Mouse (Mus musculus): ENCODE measurements at regions not wholly inside any gene's neighbourhood (a gene's known extent, or its start where the extent isn't known, plus 50 kb on each side); places are given as distances from the start of the nearest gene placed in this dataset.

DNA sequence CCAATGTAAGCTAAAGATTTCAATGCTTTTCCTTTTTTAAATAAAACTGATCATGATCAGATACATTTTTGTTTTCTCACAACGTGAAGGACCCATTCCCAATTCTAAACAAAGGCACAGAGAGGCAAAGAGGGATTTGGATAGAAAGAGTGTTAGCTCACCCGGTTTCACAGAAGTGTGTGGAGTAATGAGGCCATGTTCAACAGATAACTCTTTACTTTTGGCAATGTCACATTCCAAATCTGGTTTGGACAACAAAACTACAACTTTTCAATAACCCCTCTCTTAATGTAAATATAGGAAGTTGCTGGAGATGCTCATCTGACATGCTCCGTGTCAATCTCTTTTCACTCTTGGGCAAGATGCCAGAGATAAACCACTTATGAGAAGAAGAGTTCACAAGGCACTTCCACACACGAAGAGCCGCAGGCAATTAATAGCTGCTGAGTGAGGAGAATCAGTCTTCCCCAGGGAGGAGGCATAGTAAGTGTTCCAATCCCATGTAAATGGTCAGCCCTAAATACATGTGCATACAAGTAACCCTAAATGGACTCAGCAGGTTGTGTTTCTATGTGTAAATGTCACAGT lies 112.7 kb upstream of the Ednra start:
- no peak overlapping the region for H3K4me3 ChIP-seq (ENCODE audit: low read length)
- no peak overlapping the region for H3K4me2 ChIP-seq (ENCODE audit: low read length)
- no peak for ATAC-seq
- H3K27ac ChIP-seq (ENCODE audit: low read depth, low read length) = no peak overlapping the region
- no peaks in the 10 kb centered on the region for H3K9me3 ChIP-seq (ENCODE audit: control insufficient read depth, low read length)
- no peak overlapping the region for H3K9ac ChIP-seq (ENCODE audit: low read depth, low read length)
- WGBS = 68% methylated on average over 5 of the region's 5 CpGs
- H3K4me1 ChIP-seq (ENCODE audit: control insufficient read depth, insufficient read depth, low read depth, low read length) = no peaks in the 10 kb centered on the region
- H3K36me3 ChIP-seq (ENCODE audit: control insufficient read depth, insufficient read depth, low read length) = no peaks in the 10 kb centered on the region
- no peaks in the 10 kb centered on the region for H3K27me3 ChIP-seq (replicated peaks; ENCODE audit: control insufficient read depth, insufficient read depth, low read length)

DNA sequence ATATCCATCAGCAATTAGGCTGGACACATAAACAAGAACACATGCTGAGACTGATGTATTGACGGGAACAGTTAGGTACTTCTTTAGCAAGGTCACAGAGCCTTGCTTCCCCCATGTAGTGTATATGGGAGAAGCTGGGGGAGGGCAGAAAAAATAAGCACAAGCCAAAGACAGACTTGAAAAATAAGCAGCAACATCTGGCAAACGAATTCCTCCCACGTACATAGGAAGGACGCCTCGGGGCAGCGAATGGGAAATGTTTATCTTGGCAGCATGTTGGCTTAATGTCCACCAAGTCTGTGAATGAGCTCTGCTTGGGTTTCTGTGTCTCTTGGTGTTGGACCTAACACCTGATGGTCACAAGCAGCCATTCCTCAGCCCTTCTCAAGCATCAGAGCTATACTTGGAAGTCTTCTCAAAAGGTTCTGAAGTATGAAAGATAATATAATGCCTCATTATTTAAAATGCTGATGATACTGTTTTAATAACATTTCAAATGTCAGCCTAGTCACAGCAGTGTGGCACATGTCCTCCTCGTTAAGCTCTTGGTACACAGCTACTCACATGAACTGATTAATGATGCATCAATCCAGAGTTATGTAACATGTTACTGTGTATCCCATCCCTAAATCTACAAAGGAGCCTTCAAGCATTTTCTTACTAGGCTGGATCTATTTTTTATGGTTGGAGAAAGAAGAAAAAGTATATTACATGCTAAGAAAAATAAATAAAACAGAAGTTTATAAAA lies 118.3 kb upstream of the Ednra start:
- no peaks in the 10 kb centered on the region for H3K9me3 ChIP-seq (ENCODE audit: control insufficient read depth, low read length)
- no peak for ATAC-seq
- H3K4me3 ChIP-seq (ENCODE audit: low read length) = no peak overlapping the region
- no peaks in the 10 kb centered on the region for H3K27me3 ChIP-seq (replicated peaks; ENCODE audit: control insufficient read depth, insufficient read depth, low read length)
- 71% methylated on average over 7 of the region's 7 CpGs for WGBS
- H3K4me1 ChIP-seq (ENCODE audit: control insufficient read depth, insufficient read depth, low read depth, low read length) = no peaks in the 10 kb centered on the region
- H3K4me2 ChIP-seq (ENCODE audit: low read length) = no peak overlapping the region
- no peak overlapping the region for H3K9ac ChIP-seq (ENCODE audit: low read depth, low read length)
- no peaks in the 10 kb centered on the region for H3K36me3 ChIP-seq (ENCODE audit: control insufficient read depth, insufficient read depth, low read length)
- no peak overlapping the region for H3K27ac ChIP-seq (ENCODE audit: low read depth, low read length)

DNA sequence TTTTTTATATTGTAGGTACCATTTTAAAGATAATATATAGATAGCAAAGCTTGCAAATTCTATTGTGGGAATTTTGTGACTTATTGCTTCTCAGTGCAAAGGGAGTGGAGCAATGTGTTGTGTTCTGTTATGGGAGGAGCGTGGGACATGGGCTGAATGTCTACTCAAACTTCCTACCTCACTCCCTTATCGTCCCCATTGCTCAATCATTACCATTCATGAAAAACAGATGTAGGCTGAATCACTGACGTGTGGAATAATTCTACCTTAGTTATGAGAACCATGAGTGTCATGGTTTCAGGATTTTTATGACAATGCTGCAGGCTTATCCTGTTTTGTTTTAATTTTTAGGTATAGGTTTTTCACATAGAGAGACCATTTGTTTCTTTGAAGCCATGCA lies 119.0 kb upstream of the Ednra start:
- no peak overlapping the region for H3K4me2 ChIP-seq (ENCODE audit: low read length)
- ATAC-seq = no peak
- H3K27me3 ChIP-seq (replicated peaks; ENCODE audit: control insufficient read depth, insufficient read depth, low read length) = no peaks in the 10 kb centered on the region
- H3K27ac ChIP-seq (ENCODE audit: low read depth, low read length) = no peak overlapping the region
- no peak overlapping the region for H3K9ac ChIP-seq (ENCODE audit: low read depth, low read length)
- H3K36me3 ChIP-seq (ENCODE audit: control insufficient read depth, insufficient read depth, low read length) = no peaks in the 10 kb centered on the region
- no peaks in the 10 kb centered on the region for H3K9me3 ChIP-seq (ENCODE audit: control insufficient read depth, low read length)
- H3K4me1 ChIP-seq (ENCODE audit: control insufficient read depth, insufficient read depth, low read depth, low read length) = no peaks in the 10 kb centered on the region
- 86% methylated on average over 3 of the region's 3 CpGs for WGBS
- H3K4me3 ChIP-seq (ENCODE audit: low read length) = no peak overlapping the region

DNA sequence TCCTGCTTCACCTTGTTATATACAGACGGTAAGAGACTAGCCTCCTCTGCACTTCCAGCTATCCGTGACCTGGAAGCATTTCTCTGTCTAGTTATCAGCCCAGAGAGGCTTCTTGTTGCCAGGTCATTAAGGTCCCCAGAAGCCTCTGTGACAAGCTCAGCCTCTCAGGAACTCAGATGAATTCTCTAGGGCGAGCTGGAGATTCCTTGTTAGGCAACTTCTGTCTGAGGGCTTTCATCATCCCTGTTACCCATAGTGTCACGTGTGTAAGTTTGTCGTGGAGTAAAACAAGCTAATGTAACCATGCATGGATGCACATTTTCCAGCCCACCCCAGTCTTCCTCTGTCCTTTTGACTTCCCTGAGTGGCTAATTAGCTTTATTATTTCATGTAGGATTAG lies 126.3 kb upstream of the Ednra start:
- no peak overlapping the region for H3K4me2 ChIP-seq (ENCODE audit: low read length)
- WGBS = 79% methylated on average over 5 of the region's 5 CpGs
- no peak overlapping the region for H3K4me3 ChIP-seq (ENCODE audit: low read length)
- no peaks in the 10 kb centered on the region for H3K36me3 ChIP-seq (ENCODE audit: control insufficient read depth, insufficient read depth, low read length)
- H3K4me1 ChIP-seq (ENCODE audit: control insufficient read depth, insufficient read depth, low read depth, low read length) = no peaks in the 10 kb centered on the region
- no peak overlapping the region for H3K9ac ChIP-seq (ENCODE audit: low read depth, low read length)
- no peaks in the 10 kb centered on the region for H3K27me3 ChIP-seq (replicated peaks; ENCODE audit: control insufficient read depth, insufficient read depth, low read length)
- ATAC-seq = no peak
- no peaks in the 10 kb centered on the region for H3K9me3 ChIP-seq (ENCODE audit: control insufficient read depth, low read length)
- no peak overlapping the region for H3K27ac ChIP-seq (ENCODE audit: low read depth, low read length)

DNA sequence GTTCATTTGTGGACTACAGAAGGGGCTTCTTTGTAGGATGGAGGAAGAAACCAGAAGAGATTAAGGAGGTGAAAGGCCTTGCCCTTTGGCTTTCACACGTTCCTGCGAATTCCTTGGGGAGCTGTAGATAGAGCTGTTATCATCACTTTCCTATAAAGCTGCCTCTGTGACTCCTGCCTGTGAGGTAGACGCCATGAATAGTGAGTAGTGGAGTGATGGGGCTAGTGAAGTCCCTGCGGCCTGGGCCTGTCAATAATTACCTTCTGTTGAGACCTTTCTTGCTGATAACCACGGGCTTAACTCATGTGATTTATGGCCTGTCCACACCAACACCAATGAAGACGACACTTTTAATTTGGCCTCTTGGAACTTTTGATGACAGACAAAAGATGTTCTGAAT lies 146.0 kb upstream of the Ednra start:
- no peak for ATAC-seq
- WGBS = 55% methylated on average over 6 of the region's 6 CpGs
- no peak overlapping the region for H3K4me3 ChIP-seq (ENCODE audit: low read length)

DNA sequence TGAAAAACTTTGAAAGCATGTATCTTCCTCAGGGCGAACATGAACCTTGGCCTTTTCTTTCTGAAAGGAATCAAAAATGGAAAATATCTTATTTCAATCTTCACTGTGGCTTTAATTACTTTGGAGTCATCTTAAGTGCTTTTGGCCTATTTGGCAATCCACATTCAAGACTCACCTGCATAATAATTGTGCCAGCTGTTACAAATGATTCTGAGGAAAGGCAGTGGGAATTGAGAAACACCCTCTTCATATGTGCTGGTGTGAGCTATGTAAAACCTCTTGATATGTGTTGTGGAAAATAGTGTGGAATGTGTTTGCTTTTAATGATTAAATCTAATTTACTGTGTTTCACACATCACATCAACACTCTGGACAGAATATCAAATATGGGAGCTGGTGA lies 148.5 kb upstream of the Ednra start:
- no peaks in the 10 kb centered on the region for H3K4me1 ChIP-seq (ENCODE audit: control insufficient read depth, insufficient read depth, low read depth, low read length)
- WGBS = 97% methylated on average over 1 of the region's 1 CpGs
- no peak overlapping the region for H3K4me2 ChIP-seq (ENCODE audit: low read length)
- no peak overlapping the region for H3K4me3 ChIP-seq (ENCODE audit: low read length)
- H3K9ac ChIP-seq (ENCODE audit: low read depth, low read length) = no peak overlapping the region
- no peaks in the 10 kb centered on the region for H3K27me3 ChIP-seq (replicated peaks; ENCODE audit: control insufficient read depth, insufficient read depth, low read length)
- H3K27ac ChIP-seq (ENCODE audit: low read depth, low read length) = no peak overlapping the region
- ATAC-seq = no peak
- no peaks in the 10 kb centered on the region for H3K9me3 ChIP-seq (ENCODE audit: control insufficient read depth, low read length)
- H3K36me3 ChIP-seq (ENCODE audit: control insufficient read depth, insufficient read depth, low read length) = no peaks in the 10 kb centered on the region

More for the DNA sequence above, 146.0 kb upstream of the Ednra start:
- Histone ChIP-seq H3K9me3 (ENCODE audit: control insufficient read depth, low read length) (no peaks in the 10 kb centered on the region), H3K27me3 (replicated peaks; ENCODE audit: control insufficient read depth, insufficient read depth, low read length) (no peaks in the 10 kb centered on the region), H3K36me3 (ENCODE audit: control insufficient read depth, insufficient read depth, low read length) (no peaks in the 10 kb centered on the region), H3K4me2 (ENCODE audit: low read length) (no peak overlapping the region), H3K9ac (ENCODE audit: low read depth, low read length) (no peak overlapping the region), H3K4me1 (ENCODE audit: control insufficient read depth, insufficient read depth, low read depth, low read length) (no peaks in the 10 kb centered on the region), H3K27ac (ENCODE audit: low read depth, low read length) (no peak overlapping the region)

DNA sequence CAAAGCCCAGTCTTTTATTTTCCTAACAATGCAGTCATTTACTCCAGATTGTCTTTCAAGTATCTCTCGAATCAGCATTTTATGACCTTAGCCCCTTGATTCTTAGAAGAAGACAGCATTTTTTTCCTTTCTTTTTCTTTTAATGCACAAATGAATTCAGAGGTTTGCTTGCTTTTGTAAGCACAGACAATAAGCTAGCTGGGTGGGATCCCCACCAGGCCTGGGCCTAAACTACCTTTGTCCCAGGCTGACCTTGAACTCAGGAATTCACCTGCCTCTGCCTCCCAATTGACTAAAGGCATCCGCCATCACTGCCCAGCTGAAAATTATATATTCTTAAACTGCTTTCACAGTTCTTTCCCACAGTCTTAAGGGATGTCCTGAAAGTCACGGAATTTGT lies 195.5 kb upstream of the Ednra start:
- Histone ChIP-seq H3K4me2 (ENCODE audit: low read length) (no peak overlapping the region), H3K4me3 (ENCODE audit: low read length) (no peak overlapping the region), H3K4me1 (ENCODE audit: control insufficient read depth, insufficient read depth, low read depth, low read length) (no peaks in the 10 kb centered on the region), H3K36me3 (ENCODE audit: control insufficient read depth, insufficient read depth, low read length) (no peaks in the 10 kb centered on the region), H3K9me3 (ENCODE audit: control insufficient read depth, low read length) (no peaks in the 10 kb centered on the region), H3K27ac (ENCODE audit: low read depth, low read length) (no peak overlapping the region), H3K9ac (ENCODE audit: low read depth, low read length) (no peak overlapping the region), H3K27me3 (replicated peaks; ENCODE audit: control insufficient read depth, insufficient read depth, low read length) (no peaks in the 10 kb centered on the region)
- ATAC-seq = no peak
- WGBS = 83% methylated on average over 3 of the region's 3 CpGs

DNA sequence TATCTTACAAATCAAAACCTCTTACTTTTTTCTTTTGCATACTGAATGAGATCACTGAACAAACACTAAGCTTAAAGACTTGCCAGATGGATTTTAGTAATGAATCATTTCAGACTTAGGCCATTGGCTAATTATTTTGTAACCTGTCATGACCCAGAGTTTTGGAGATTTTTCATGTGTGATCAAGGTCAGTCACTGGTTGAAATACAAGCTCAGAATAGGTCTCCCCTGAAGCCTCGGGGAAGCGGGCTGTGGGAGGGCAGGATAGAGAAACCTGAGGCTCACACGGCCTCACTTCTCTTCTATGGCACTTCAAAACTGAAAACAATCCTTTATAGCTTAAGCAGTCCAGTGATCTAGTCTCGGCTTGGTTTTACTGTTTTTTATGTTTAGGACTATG lies 197.6 kb upstream of the Ednra start:
- Histone ChIP-seq H3K4me2 (ENCODE audit: low read length) (no peak overlapping the region), H3K27me3 (replicated peaks; ENCODE audit: control insufficient read depth, insufficient read depth, low read length) (no peaks in the 10 kb centered on the region), H3K4me1 (ENCODE audit: control insufficient read depth, insufficient read depth, low read depth, low read length) (no peaks in the 10 kb centered on the region), H3K9me3 (ENCODE audit: control insufficient read depth, low read length) (no peaks in the 10 kb centered on the region), H3K9ac (ENCODE audit: low read depth, low read length) (no peak overlapping the region), H3K4me3 (ENCODE audit: low read length) (no peak overlapping the region), H3K36me3 (ENCODE audit: control insufficient read depth, insufficient read depth, low read length) (no peaks in the 10 kb centered on the region), H3K27ac (ENCODE audit: low read depth, low read length) (no peak overlapping the region)
- no peak for ATAC-seq
- WGBS = 77% methylated on average over 4 of the region's 4 CpGs

DNA sequence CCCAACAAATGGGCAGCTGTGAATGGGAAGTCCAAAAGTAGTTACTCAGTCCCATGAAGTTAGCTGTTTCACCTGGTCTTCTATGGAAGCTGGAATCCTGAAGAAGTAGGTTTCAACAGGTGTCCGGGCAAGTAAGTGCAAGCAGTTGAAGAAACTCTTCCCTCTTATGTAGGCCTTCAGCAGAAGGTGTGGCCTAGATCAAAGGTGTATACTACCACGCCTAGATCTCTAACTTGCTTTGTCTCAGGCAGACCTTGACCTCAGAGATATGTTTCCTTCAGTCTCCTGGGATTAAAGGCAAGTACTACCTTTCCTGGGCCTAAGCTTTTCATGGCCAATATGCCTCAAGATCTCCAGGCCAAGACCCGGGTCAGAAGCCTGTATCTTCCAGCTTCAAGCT lies 223.4 kb upstream of the Ednra start:
- Histone ChIP-seq H3K27me3 (replicated peaks; ENCODE audit: control insufficient read depth, insufficient read depth, low read length) (no peaks in the 10 kb centered on the region), H3K36me3 (ENCODE audit: control insufficient read depth, insufficient read depth, low read length) (no peaks in the 10 kb centered on the region), H3K4me1 (ENCODE audit: control insufficient read depth, insufficient read depth, low read depth, low read length) (no peaks in the 10 kb centered on the region), H3K9ac (ENCODE audit: low read depth, low read length) (no peak overlapping the region), H3K27ac (ENCODE audit: low read depth, low read length) (no peak overlapping the region), H3K9me3 (ENCODE audit: control insufficient read depth, low read length) (no peaks in the 10 kb centered on the region), H3K4me3 (ENCODE audit: low read length) (no peak overlapping the region), H3K4me2 (ENCODE audit: low read length) (no peak overlapping the region)
- WGBS = 88% methylated on average over 3 of the region's 3 CpGs
- ATAC-seq = no peak

Measured in hindbrain, embryonic 16.5 days (tissue).